Mouse (Mus musculus): ENCODE data around the gene Rln3. TPM values are rescaled to one million over a fixed set of nuclear protein-coding genes. Genes with fewer than 3 reads are reported as not detected.
A peak's percentile ranks its signal among the peaks of the same experiment; 100 is the strongest.

Rln3 gene
- polyA plus RNA-seq, 1 experiment from 2014 or later: not detected

- Histone ChIP-seq H3K27ac (ENCODE audit: low read length) (no peak overlapping the region), H3K36me3 (ENCODE audit: control insufficient read depth, insufficient read depth) (no peaks in the 10 kb centered on the region), H3K9ac (ENCODE audit: low read depth, low read length) (no peak overlapping the region), H3K9me3 (replicated peaks; ENCODE audit: control insufficient read depth, low read length) (no peaks in the 10 kb centered on the region), H3K27me3 (ENCODE audit: control insufficient read depth, insufficient read depth, low read depth, low read length) (no peaks in the 10 kb centered on the region), H3K4me3 (ENCODE audit: low read depth, low read length) (no peak overlapping the region), H3K4me1 (ENCODE audit: control insufficient read depth, low read depth, low read length) (no peaks in the 10 kb centered on the region; the same call in 1 of the 2 replicates), H3K4me2 (ENCODE audit: low read depth, low read length) (no peak overlapping the region)
- ATAC-seq (ENCODE audit: low read depth): no peak
- WGBS (ENCODE audit: insufficient replicate concordance): 79% methylated on average over 1 of the region's 1 CpGs
These were observed 13.0 kb upstream of the Rln3 start for GRCm38 (mm10) chr8:84057827-84058226.

- no peaks in the 10 kb centered on the region for H3K9me3 ChIP-seq (replicated peaks; ENCODE audit: control insufficient read depth, low read length)
- H3K4me2 ChIP-seq (ENCODE audit: low read depth, low read length): no peak overlapping the region
- no peak overlapping the region for H3K4me3 ChIP-seq (ENCODE audit: low read depth, low read length)
- H3K27ac ChIP-seq (ENCODE audit: low read length): no peak overlapping the region
- H3K4me1 ChIP-seq (ENCODE audit: control insufficient read depth, low read depth, low read length): peaks cover 4% of the 10 kb centered on the region
- H3K36me3 ChIP-seq (ENCODE audit: control insufficient read depth, insufficient read depth): no peaks in the 10 kb centered on the region
- no peak for ATAC-seq (ENCODE audit: low read depth)
- H3K9ac ChIP-seq (ENCODE audit: low read depth, low read length): no peak overlapping the region
- no peaks in the 10 kb centered on the region for H3K27me3 ChIP-seq (ENCODE audit: control insufficient read depth, insufficient read depth, low read depth, low read length)
- 83% methylated on average over 5 of the region's 5 CpGs for WGBS (ENCODE audit: insufficient replicate concordance)
These were observed 8.4 kb upstream of the Rln3 start for GRCm38 (mm10) chr8:84053229-84053628.

GRCm38 (mm10) chr8:84052746-84053145 lies 7.9 kb upstream of the Rln3 start:
- Histone ChIP-seq H3K4me1 (ENCODE audit: control insufficient read depth, low read depth, low read length) (peaks cover 4% of the 10 kb centered on the region), H3K27ac (ENCODE audit: low read length) (no peak overlapping the region), H3K4me3 (ENCODE audit: low read depth, low read length) (no peak overlapping the region), H3K27me3 (ENCODE audit: control insufficient read depth, insufficient read depth, low read depth, low read length) (no peaks in the 10 kb centered on the region; the same call in 1 of the 2 replicates), H3K36me3 (ENCODE audit: control insufficient read depth, insufficient read depth) (no peaks in the 10 kb centered on the region), H3K4me2 (ENCODE audit: low read depth, low read length) (no peak overlapping the region), H3K9ac (ENCODE audit: low read depth, low read length) (no peak overlapping the region), H3K9me3 (replicated peaks; ENCODE audit: control insufficient read depth, low read length) (no peaks in the 10 kb centered on the region)
- ATAC-seq (ENCODE audit: low read depth): peak; percentile 54
- WGBS (ENCODE audit: insufficient replicate concordance): 25% methylated on average over 3 of the region's 3 CpGs

GRCm38 (mm10) chr8:84048171-84048570 lies 3.4 kb upstream of the Rln3 start:
- H3K9ac ChIP-seq (ENCODE audit: low read depth, low read length): no peak overlapping the region
- H3K4me2 ChIP-seq (ENCODE audit: low read depth, low read length): no peak overlapping the region
- peaks cover 4% of the 10 kb centered on the region for H3K4me1 ChIP-seq (ENCODE audit: control insufficient read depth, low read depth, low read length)
- ATAC-seq (ENCODE audit: low read depth): no peak
- WGBS (ENCODE audit: insufficient replicate concordance): 62% methylated on average over 5 of the region's 5 CpGs
- H3K27ac ChIP-seq (ENCODE audit: low read length): no peak overlapping the region
- H3K27me3 ChIP-seq (ENCODE audit: control insufficient read depth, insufficient read depth, low read depth, low read length): peaks cover 23% of the 10 kb centered on the region
- H3K9me3 ChIP-seq (replicated peaks; ENCODE audit: control insufficient read depth, low read length): no peaks in the 10 kb centered on the region
- H3K36me3 ChIP-seq (ENCODE audit: control insufficient read depth, insufficient read depth): no peaks in the 10 kb centered on the region
- no peak overlapping the region for H3K4me3 ChIP-seq (ENCODE audit: low read depth, low read length)

GRCm38 (mm10) chr8:84046505-84046904 lies 1.7 kb upstream of the Rln3 start:
- H3K4me1 ChIP-seq (ENCODE audit: control insufficient read depth, low read depth, low read length): no peaks in the 10 kb centered on the region
- no peak overlapping the region for H3K4me2 ChIP-seq (ENCODE audit: low read depth, low read length)
- 78% methylated on average over 3 of the region's 3 CpGs for WGBS (ENCODE audit: insufficient replicate concordance)
- H3K27me3 ChIP-seq (ENCODE audit: control insufficient read depth, insufficient read depth, low read depth, low read length): peaks cover 39% of the 10 kb centered on the region
- H3K36me3 ChIP-seq (ENCODE audit: control insufficient read depth, insufficient read depth): no peaks in the 10 kb centered on the region
- H3K4me3 ChIP-seq (ENCODE audit: low read depth, low read length): no peak overlapping the region
- no peak overlapping the region for H3K9ac ChIP-seq (ENCODE audit: low read depth, low read length)
- H3K27ac ChIP-seq (ENCODE audit: low read length): no peak overlapping the region
- H3K9me3 ChIP-seq (replicated peaks; ENCODE audit: control insufficient read depth, low read length): no peaks in the 10 kb centered on the region
- ATAC-seq (ENCODE audit: low read depth): no peak

- no peak overlapping the region for H3K4me3 ChIP-seq (ENCODE audit: low read depth, low read length)
- no peak overlapping the region for H3K4me2 ChIP-seq (ENCODE audit: low read depth, low read length)
- 16% methylated on average over 7 of the region's 7 CpGs for WGBS (ENCODE audit: insufficient replicate concordance)
- no peak overlapping the region for H3K27ac ChIP-seq (ENCODE audit: low read length)
- no peaks in the 10 kb centered on the region for H3K9me3 ChIP-seq (replicated peaks; ENCODE audit: control insufficient read depth, low read length)
- no peaks in the 10 kb centered on the region for H3K36me3 ChIP-seq (ENCODE audit: control insufficient read depth, insufficient read depth)
- no peak overlapping the region for H3K9ac ChIP-seq (ENCODE audit: low read depth, low read length)
- H3K4me1 ChIP-seq (ENCODE audit: control insufficient read depth, low read depth, low read length): no peaks in the 10 kb centered on the region
- no peak for ATAC-seq (ENCODE audit: low read depth)
- peaks cover 47% of the 10 kb centered on the region for H3K27me3 ChIP-seq (ENCODE audit: control insufficient read depth, insufficient read depth, low read depth, low read length)
These were observed 697 bp downstream of the Rln3 start for GRCm38 (mm10) chr8:84044103-84044502.

- peaks cover 47% of the 10 kb centered on the region for H3K27me3 ChIP-seq (ENCODE audit: control insufficient read depth, insufficient read depth, low read depth, low read length)
- ATAC-seq (ENCODE audit: low read depth): no peak
These were observed 1.9 kb downstream of the Rln3 start for GRCm38 (mm10) chr8:84042948-84043342.

GRCm38 (mm10) chr8:84042066-84042947 lies 2.5 kb downstream of the Rln3 start, which contains the start of gene Il27ra:
Gene Il27ra, minus strand, starts transcription at chr8:84042589.
- Histone ChIP-seq H3K4me3 (ENCODE audit: low read depth, low read length) (peak within 1 kb of the TSS; percentile 33), H3K9me3 (replicated peaks; ENCODE audit: control insufficient read depth, low read length) (no peaks in the 10 kb centered on the region), H3K27ac (ENCODE audit: low read length) (no peak within 1 kb of the TSS), H3K4me1 (ENCODE audit: control insufficient read depth, low read depth, low read length) (no peaks in the 10 kb centered on the region), H3K4me2 (ENCODE audit: low read depth, low read length) (peak within 1 kb of the TSS; percentile 47), H3K27me3 (ENCODE audit: control insufficient read depth, insufficient read depth, low read depth, low read length) (peaks cover 49% of the 10 kb centered on the region), H3K36me3 (ENCODE audit: control insufficient read depth, insufficient read depth) (no peaks in the 10 kb centered on the region), H3K9ac (ENCODE audit: low read depth, low read length) (no peak within 1 kb of the TSS)
- ATAC-seq (ENCODE audit: low read depth): peak; percentile 61
- 1% methylated on average over 40 of the region's 40 CpGs for WGBS (ENCODE audit: insufficient replicate concordance)

More at GRCm38 (mm10) chr8:84042948-84043342, 1.9 kb downstream of the Rln3 start:
- peak overlapping the region; percentile 33; the same call in 1 of the 2 replicates for H3K4me3 ChIP-seq (ENCODE audit: low read depth, low read length)
- no peaks in the 10 kb centered on the region for H3K9me3 ChIP-seq (replicated peaks; ENCODE audit: control insufficient read depth, low read length)
- H3K9ac ChIP-seq (ENCODE audit: low read depth, low read length): no peak overlapping the region
- no peaks in the 10 kb centered on the region for H3K4me1 ChIP-seq (ENCODE audit: control insufficient read depth, low read depth, low read length)
- peak overlapping the region; percentile 47; the same call in 1 of the 2 replicates for H3K4me2 ChIP-seq (ENCODE audit: low read depth, low read length)
- no peak overlapping the region for H3K27ac ChIP-seq (ENCODE audit: low read length)
- WGBS (ENCODE audit: insufficient replicate concordance): 25% methylated on average over 12 of the region's 12 CpGs
- no peaks in the 10 kb centered on the region for H3K36me3 ChIP-seq (ENCODE audit: control insufficient read depth, insufficient read depth)

- no peak overlapping the region for H3K27ac ChIP-seq (ENCODE audit: low read length)
- H3K4me3 ChIP-seq (ENCODE audit: low read depth, low read length): no peak overlapping the region
- no peak overlapping the region for H3K9ac ChIP-seq (ENCODE audit: low read depth, low read length)
- no peaks in the 10 kb centered on the region for H3K4me1 ChIP-seq (ENCODE audit: control insufficient read depth, low read depth, low read length)
- H3K4me2 ChIP-seq (ENCODE audit: low read depth, low read length): no peak overlapping the region
- 1% methylated on average over 5 of the region's 5 CpGs for WGBS (ENCODE audit: insufficient replicate concordance)
- no peak for ATAC-seq (ENCODE audit: low read depth)
- peaks cover 34% of the 10 kb centered on the region for H3K27me3 ChIP-seq (ENCODE audit: control insufficient read depth, insufficient read depth, low read depth, low read length)
- no peaks in the 10 kb centered on the region for H3K36me3 ChIP-seq (ENCODE audit: control insufficient read depth, insufficient read depth)
- no peaks in the 10 kb centered on the region for H3K9me3 ChIP-seq (replicated peaks; ENCODE audit: control insufficient read depth, low read length)
These were observed 5.8 kb downstream of the Rln3 start for GRCm38 (mm10) chr8:84039050-84039449.

Data from liver, embryonic 16.5 days (tissue).